Mouse (Mus musculus): ENCODE results near the gene Cfap157. TPM values are rescaled to one million over a fixed set of nuclear protein-coding genes. Genes with fewer than 3 reads are reported as not detected.

The Cfap157 gene
- polyA plus RNA-seq, 1 experiment from 2014 or later: 0.27 TPM

GRCm38 (mm10) chr2:32775359-32776074 lies 8.7 kb downstream of the Cfap157 start, which contains the start of the genes Ttc16 and Ptrh1:
Gene Ttc16, minus strand, starts transcription at chr2:32775633.
Gene Ptrh1, plus strand, starts transcription at chr2:32775786.
- ATAC-seq (ENCODE audit: insufficient number of reproducible peaks, low FRiP score, low TSS enrichment, low read depth): peak; percentile 95
- H3K27me3 ChIP-seq (ENCODE audit: control insufficient read depth, insufficient read depth, low read length): no peaks in the 10 kb centered on the region
- peaks cover 11% of the 10 kb centered on the region; the same call in 1 of the 2 replicates for H3K4me1 ChIP-seq (ENCODE audit: control insufficient read depth, insufficient read depth, low read length)
- no peak within 1 kb of the TSS for H3K27ac ChIP-seq (replicated peaks; ENCODE audit: low read depth, low read length)
- no peaks in the 10 kb centered on the region for H3K9me3 ChIP-seq (ENCODE audit: control insufficient read depth, low read length)
- H3K4me3 ChIP-seq (ENCODE audit: low read depth, low read length): peak within 1 kb of the TSS; percentile 59
- peak within 1 kb of the TSS; percentile 45; the same call in 1 of the 2 replicates for H3K9ac ChIP-seq (ENCODE audit: low read length)
- peak within 1 kb of the TSS; percentile 84 for H3K4me2 ChIP-seq (ENCODE audit: low read depth, severe bottlenecking)
- WGBS: under 1% methylated on average over 46 of the region's 46 CpGs
- H3K36me3 ChIP-seq (ENCODE audit: control insufficient read depth, insufficient read depth, low read length): no peaks in the 10 kb centered on the region
- peak; percentile 98 for DNase-seq (ENCODE audit: low spot score)

- Histone ChIP-seq H3K36me3 (ENCODE audit: control insufficient read depth, insufficient read depth, low read length) (no peaks in the 10 kb centered on the region), H3K4me3 (ENCODE audit: low read depth, low read length) (no peak overlapping the region), H3K4me1 (ENCODE audit: control insufficient read depth, insufficient read depth, low read length) (peaks cover 11% of the 10 kb centered on the region; the same call in 1 of the 2 replicates), H3K9ac (ENCODE audit: low read length) (no peak overlapping the region), H3K4me2 (ENCODE audit: low read depth, severe bottlenecking) (no peak overlapping the region), H3K27ac (replicated peaks; ENCODE audit: low read depth, low read length) (no peak overlapping the region), H3K9me3 (ENCODE audit: control insufficient read depth, low read length) (no peaks in the 10 kb centered on the region), H3K27me3 (ENCODE audit: control insufficient read depth, insufficient read depth, low read length) (no peaks in the 10 kb centered on the region)
- 84% methylated on average over 8 of the region's 8 CpGs for WGBS
- no peak for ATAC-seq (ENCODE audit: insufficient number of reproducible peaks, low FRiP score, low TSS enrichment, low read depth)
- DNase-seq (ENCODE audit: low spot score): no peak
These were observed 11.5 kb downstream of the Cfap157 start for GRCm38 (mm10) chr2:32772626-32773279.

- H3K9me3 ChIP-seq (ENCODE audit: control insufficient read depth, low read length): no peaks in the 10 kb centered on the region
- H3K9ac ChIP-seq (ENCODE audit: low read length): no peak overlapping the region
- no peak overlapping the region for H3K4me2 ChIP-seq (ENCODE audit: low read depth, severe bottlenecking)
- ATAC-seq (ENCODE audit: insufficient number of reproducible peaks, low FRiP score, low TSS enrichment, low read depth) (no peak), DNase-seq (ENCODE audit: low spot score) (no peak)
- 29% methylated on average over 12 of the region's 12 CpGs for WGBS
- H3K4me3 ChIP-seq (ENCODE audit: low read depth, low read length): no peak overlapping the region
- H3K36me3 ChIP-seq (ENCODE audit: control insufficient read depth, insufficient read depth, low read length): no peaks in the 10 kb centered on the region
- no peaks in the 10 kb centered on the region for H3K27me3 ChIP-seq (ENCODE audit: control insufficient read depth, insufficient read depth, low read length)
- peaks cover 11% of the 10 kb centered on the region; the same call in 1 of the 2 replicates for H3K4me1 ChIP-seq (ENCODE audit: control insufficient read depth, insufficient read depth, low read length)
- H3K27ac ChIP-seq (replicated peaks; ENCODE audit: low read depth, low read length): no peak overlapping the region
These were observed 12.3 kb downstream of the Cfap157 start for GRCm38 (mm10) chr2:32771886-32772285.

- 88% methylated on average over 5 of the region's 5 CpGs for WGBS
- no peak overlapping the region for H3K27ac ChIP-seq (replicated peaks; ENCODE audit: low read depth, low read length)
- no peak overlapping the region for H3K4me3 ChIP-seq (ENCODE audit: low read depth, low read length)
- H3K4me1 ChIP-seq (ENCODE audit: control insufficient read depth, insufficient read depth, low read length): no peaks in the 10 kb centered on the region
- H3K36me3 ChIP-seq (ENCODE audit: control insufficient read depth, insufficient read depth, low read length): no peaks in the 10 kb centered on the region
- no peaks in the 10 kb centered on the region for H3K9me3 ChIP-seq (ENCODE audit: control insufficient read depth, low read length)
- DNase-seq (ENCODE audit: low spot score) (no peak), ATAC-seq (ENCODE audit: insufficient number of reproducible peaks, low FRiP score, low TSS enrichment, low read depth) (no peak)
- H3K27me3 ChIP-seq (ENCODE audit: control insufficient read depth, insufficient read depth, low read length): no peaks in the 10 kb centered on the region
- H3K9ac ChIP-seq (ENCODE audit: low read length): no peak overlapping the region
- H3K4me2 ChIP-seq (ENCODE audit: low read depth, severe bottlenecking): no peak overlapping the region
These were observed 14.7 kb downstream of the Cfap157 start for GRCm38 (mm10) chr2:32769327-32770085.

GRCm38 (mm10) chr2:32768661-32769285 lies 15.5 kb downstream of the Cfap157 start:
- WGBS: 46% methylated on average over 19 of the region's 19 CpGs
- no peak overlapping the region for H3K27ac ChIP-seq (replicated peaks; ENCODE audit: low read depth, low read length)
- H3K4me3 ChIP-seq (ENCODE audit: low read depth, low read length): no peak overlapping the region
- no peak overlapping the region for H3K4me2 ChIP-seq (ENCODE audit: low read depth, severe bottlenecking)
- H3K9me3 ChIP-seq (ENCODE audit: control insufficient read depth, low read length): no peaks in the 10 kb centered on the region
- no peaks in the 10 kb centered on the region for H3K27me3 ChIP-seq (ENCODE audit: control insufficient read depth, insufficient read depth, low read length)
- no peak overlapping the region for H3K9ac ChIP-seq (ENCODE audit: low read length)
- no peaks in the 10 kb centered on the region for H3K36me3 ChIP-seq (ENCODE audit: control insufficient read depth, insufficient read depth, low read length)
- H3K4me1 ChIP-seq (ENCODE audit: control insufficient read depth, insufficient read depth, low read length): no peaks in the 10 kb centered on the region
- DNase-seq (ENCODE audit: low spot score) (no peak), ATAC-seq (ENCODE audit: insufficient number of reproducible peaks, low FRiP score, low TSS enrichment, low read depth) (no peak)

GRCm38 (mm10) chr2:32767241-32767640 lies 17.0 kb downstream of the Cfap157 start:
- Histone ChIP-seq H3K9me3 (ENCODE audit: control insufficient read depth, low read length) (no peaks in the 10 kb centered on the region), H3K4me3 (ENCODE audit: low read depth, low read length) (no peak overlapping the region), H3K4me1 (ENCODE audit: control insufficient read depth, insufficient read depth, low read length) (no peaks in the 10 kb centered on the region), H3K9ac (ENCODE audit: low read length) (no peak overlapping the region), H3K27ac (replicated peaks; ENCODE audit: low read depth, low read length) (no peak overlapping the region), H3K36me3 (ENCODE audit: control insufficient read depth, insufficient read depth, low read length) (no peaks in the 10 kb centered on the region), H3K27me3 (ENCODE audit: control insufficient read depth, insufficient read depth, low read length) (no peaks in the 10 kb centered on the region), H3K4me2 (ENCODE audit: low read depth, severe bottlenecking) (no peak overlapping the region)
- WGBS: 77% methylated on average over 12 of the region's 12 CpGs
- ATAC-seq (ENCODE audit: insufficient number of reproducible peaks, low FRiP score, low TSS enrichment, low read depth) (no peak), DNase-seq (ENCODE audit: low spot score) (no peak)

- no peak for DNase-seq (ENCODE audit: low spot score)
- Histone ChIP-seq H3K27me3 (ENCODE audit: control insufficient read depth, insufficient read depth, low read length) (no peaks in the 10 kb centered on the region), H3K4me3 (ENCODE audit: low read depth, low read length) (no peak overlapping the region), H3K4me1 (ENCODE audit: control insufficient read depth, insufficient read depth, low read length) (no peaks in the 10 kb centered on the region), H3K36me3 (ENCODE audit: control insufficient read depth, insufficient read depth, low read length) (peaks cover 7% of the 10 kb centered on the region; the same call in 1 of the 2 replicates), H3K9ac (ENCODE audit: low read length) (no peak overlapping the region), H3K27ac (replicated peaks; ENCODE audit: low read depth, low read length) (no peak overlapping the region), H3K4me2 (ENCODE audit: low read depth, severe bottlenecking) (no peak overlapping the region), H3K9me3 (ENCODE audit: control insufficient read depth, low read length) (no peaks in the 10 kb centered on the region)
- ATAC-seq (ENCODE audit: insufficient number of reproducible peaks, low FRiP score, low TSS enrichment, low read depth): no peak
- 92% methylated on average over 3 of the region's 3 CpGs for WGBS
These were observed 20.9 kb downstream of the Cfap157 start for GRCm38 (mm10) chr2:32763353-32763752.

- no peak overlapping the region for H3K4me2 ChIP-seq (ENCODE audit: low read depth, severe bottlenecking)
- no peak overlapping the region for H3K27ac ChIP-seq (replicated peaks; ENCODE audit: low read depth, low read length)
- H3K9ac ChIP-seq (ENCODE audit: low read length): no peak overlapping the region
- no peaks in the 10 kb centered on the region for H3K9me3 ChIP-seq (ENCODE audit: control insufficient read depth, low read length)
- ATAC-seq (ENCODE audit: insufficient number of reproducible peaks, low FRiP score, low TSS enrichment, low read depth) (no peak), DNase-seq (ENCODE audit: low spot score) (no peak)
- no peak overlapping the region for H3K4me3 ChIP-seq (ENCODE audit: low read depth, low read length)
- peaks cover 7% of the 10 kb centered on the region; the same call in 1 of the 2 replicates for H3K36me3 ChIP-seq (ENCODE audit: control insufficient read depth, insufficient read depth, low read length)
- no peaks in the 10 kb centered on the region for H3K27me3 ChIP-seq (ENCODE audit: control insufficient read depth, insufficient read depth, low read length)
- 99% methylated on average over 4 of the region's 4 CpGs for WGBS
- no peaks in the 10 kb centered on the region for H3K4me1 ChIP-seq (ENCODE audit: control insufficient read depth, insufficient read depth, low read length)
These were observed 22.4 kb downstream of the Cfap157 start for GRCm38 (mm10) chr2:32761859-32762258.

Data from limb, embryonic 11.5 days (tissue).